Mouse (Mus musculus) layer of hippocampus, postnatal 25 days (tissue): ENCODE results near the gene Ppp1r3f. TPM values are rescaled to one million over a fixed set of nuclear protein-coding genes. Genes with fewer than 3 reads are reported as not detected.

Source experiments
- DNase-seq, 2 experiments: peaks; one replicate each; pipeline ENCODE4 v3.0.0; 2022; ENCODE audit warnings: mixed read lengths in 2 of 2, low spot score in 1 of 2; ENCODE audit errors: extremely low spot score in 1 of 2
- total RNA-seq, 2 experiments: library from RNA; stranded (reverse); gene quantifications; 2 replicates each; pipeline ENCODE4 v1.2.3; 2021

The Ppp1r3f gene
- total RNA-seq, 2 experiments from 2014 or later, result 17.4 to 17.8 TPM

GRCm38 (mm10) chrX:7566352-7566751, 7.7 kb downstream of the Ppp1r3f start:
- DNase-seq, result no peak

GRCm38 (mm10) chrX:7563076-7563475, 11.0 kb downstream of the Ppp1r3f start:
- DNase-seq, result no peak

DNA sequence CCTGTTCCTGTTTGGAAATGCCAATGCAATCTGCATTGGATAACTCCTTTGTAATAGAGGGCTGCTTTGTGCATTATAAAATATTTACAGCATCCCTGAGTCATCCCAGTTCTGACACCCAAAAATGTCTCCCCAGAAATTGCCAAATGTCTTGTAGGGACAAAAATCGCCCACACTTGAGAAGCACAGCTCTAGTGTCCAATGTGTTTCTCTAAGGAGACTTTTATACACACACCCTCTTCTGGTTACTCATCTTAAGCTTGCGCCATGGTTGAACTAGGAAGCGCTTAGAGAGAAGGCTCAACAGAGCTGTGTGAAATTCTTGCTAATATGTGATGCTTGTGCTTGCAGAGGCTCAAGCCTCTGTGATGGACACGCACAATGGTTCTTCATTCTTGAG, 20.6 kb downstream of the Ppp1r3f start:
- no peak for DNase-seq

GRCm38 (mm10) chrX:7524961-7525360, 49.1 kb downstream of the Ppp1r3f start:
- no peak for DNase-seq

Other genes starting within 250 kb of the Ppp1r3f start
- 10 to 100 TPM; 12.4 to 14.4 TPM for gene Usp27x, start 198.5 kb downstream of the Ppp1r3f start, total RNA-seq
- under 1 TPM in 1 of 2 experiments, not detected in 1; 0.21 TPM for gene Foxp3, start 639 bp downstream of the Ppp1r3f start, total RNA-seq
- gene Ccdc22, start 31.2 kb upstream of the Ppp1r3f start, total RNA-seq, result 10 to 100 TPM; 20.9 to 25.2 TPM
- not detected for gene Cacna1f, start 32.8 kb upstream of the Ppp1r3f start, total RNA-seq
- 1,000 to 10,000 TPM; 1,873 to 2,127 TPM for gene Syp, start 64.2 kb upstream of the Ppp1r3f start, total RNA-seq
- gene Prickle3, start 83.0 kb upstream of the Ppp1r3f start, total RNA-seq, result under 1 TPM; 0.57 to 0.82 TPM
- 1 to 10 TPM; 5.0 to 6.2 TPM for gene Plp2, start 97.1 kb upstream of the Ppp1r3f start, total RNA-seq
- gene Magix, start 107.0 kb upstream of the Ppp1r3f start, total RNA-seq, result under 1 TPM; 0.17 to 0.77 TPM
- 10 to 100 TPM; 35.7 to 36.5 TPM for gene Gpkow, start 122.8 kb upstream of the Ppp1r3f start, total RNA-seq
- gene Wdr45, start 140.1 kb upstream of the Ppp1r3f start, total RNA-seq, result 10 to 100 TPM; 51.1 to 55.2 TPM
- not detected for gene Gm45208, start 148.0 kb upstream of the Ppp1r3f start, total RNA-seq
- gene Praf2, start 154.2 kb upstream of the Ppp1r3f start, total RNA-seq, result 100 to 1,000 TPM; 100 to 109 TPM
- 10 to 100 TPM; 17.0 to 20.9 TPM for gene Ccdc120, start 176.6 kb upstream of the Ppp1r3f start, total RNA-seq
- gene Tfe3, start 188.3 kb upstream of the Ppp1r3f start, total RNA-seq, result 10 to 100 TPM; 28.7 to 33.5 TPM
- 100 to 1,000 TPM in 1 of 2 experiments, 10 to 100 TPM in 1; 87.8 to 116 TPM for gene Gripap1, start 215.5 kb upstream of the Ppp1r3f start, total RNA-seq
- gene Kcnd1, start 248.0 kb upstream of the Ppp1r3f start, total RNA-seq, result 1 to 10 TPM; 8.0 to 9.5 TPM